Mouse (Mus musculus) liver, embryonic 15.5 days (tissue): ENCODE data around the gene Cdc42ep4. TPM values are rescaled to one million over a fixed set of nuclear protein-coding genes. Genes with fewer than 3 reads are reported as not detected.

ENCODE experiments used
- ATAC-seq: fragments of 200-750 bp; cut with Nextera tagmentation; 2 replicates; pipeline ENCODE4 v1.8.0; 2017; ENCODE audit warnings: moderate number of reproducible peaks, mild to moderate bottlenecking, moderate library complexity; ENCODE audit not compliant: insufficient read depth
- H3K27ac ChIP-seq: fragments of 300-500 bp; sonication (generic); replicated peaks from 2 replicates; pipeline ENCODE4 v1.5.1; 2015; ENCODE audit warnings: mild to moderate bottlenecking, inconsistent platforms
- H3K27me3 ChIP-seq: fragments of 300-500 bp; sonication (generic); 2 replicates; pipeline ENCODE4 v1.6.1; 2015; ENCODE audit warnings: mild to moderate bottlenecking, inconsistent platforms
- H3K36me3 ChIP-seq: fragments of 300-500 bp; sonication (generic); replicated peaks from 2 replicates; pipeline ENCODE4 v1.6.1; 2015; ENCODE audit warnings: moderate library complexity, mild to moderate bottlenecking, inconsistent platforms
- H3K4me1 ChIP-seq: fragments of 300-500 bp; sonication (generic); replicated peaks from 2 replicates; pipeline ENCODE4 v1.6.1; 2015; ENCODE audit warnings: inconsistent platforms
- H3K4me2 ChIP-seq: fragments of 300-500 bp; sonication (generic); 2 replicates; pipeline ENCODE4 v1.6.1; 2015; ENCODE audit warnings: moderate library complexity, mild to moderate bottlenecking, inconsistent platforms
- H3K4me3 ChIP-seq: fragments of 300-500 bp; sonication (generic); replicated peaks from 2 replicates; pipeline ENCODE4 v1.5.1; 2015; ENCODE audit warnings: mild to moderate bottlenecking, inconsistent platforms
- H3K9ac ChIP-seq: fragments of 300-500 bp; sonication (generic); 2 replicates; pipeline ENCODE4 v1.6.1; 2015; ENCODE audit warnings: moderate library complexity, mild to moderate bottlenecking, inconsistent platforms
- H3K9me3 ChIP-seq: fragments of 300-500 bp; sonication (generic); replicated peaks from 2 replicates; pipeline ENCODE4 v1.6.1; 2016; ENCODE audit warnings: inconsistent platforms
- WGBS: fragments of 180-500 bp; shearing (Covaris S2); methylation state at CpG from one replicate; pipeline ENCODE4 v1.1.7; 2015; ENCODE audit warnings: mixed read lengths; ENCODE audit not compliant: insufficient replicate concordance; 5-methylcytosine and 5-hydroxymethylcytosine counted together
- polyA plus RNA-seq: library from polyadenylated mRNA; unstranded; fragments of >200 nt; fragmentation: Nextera tagmentation; extraction: Ambion mirVana; gene quantifications from 2 replicates; pipeline ENCODE4 v1.2.1, GENCODE M21; 2015

The Cdc42ep4 gene
- 17.1 and 19.8 TPM in 2 replicates for polyA plus RNA-seq

DNA sequence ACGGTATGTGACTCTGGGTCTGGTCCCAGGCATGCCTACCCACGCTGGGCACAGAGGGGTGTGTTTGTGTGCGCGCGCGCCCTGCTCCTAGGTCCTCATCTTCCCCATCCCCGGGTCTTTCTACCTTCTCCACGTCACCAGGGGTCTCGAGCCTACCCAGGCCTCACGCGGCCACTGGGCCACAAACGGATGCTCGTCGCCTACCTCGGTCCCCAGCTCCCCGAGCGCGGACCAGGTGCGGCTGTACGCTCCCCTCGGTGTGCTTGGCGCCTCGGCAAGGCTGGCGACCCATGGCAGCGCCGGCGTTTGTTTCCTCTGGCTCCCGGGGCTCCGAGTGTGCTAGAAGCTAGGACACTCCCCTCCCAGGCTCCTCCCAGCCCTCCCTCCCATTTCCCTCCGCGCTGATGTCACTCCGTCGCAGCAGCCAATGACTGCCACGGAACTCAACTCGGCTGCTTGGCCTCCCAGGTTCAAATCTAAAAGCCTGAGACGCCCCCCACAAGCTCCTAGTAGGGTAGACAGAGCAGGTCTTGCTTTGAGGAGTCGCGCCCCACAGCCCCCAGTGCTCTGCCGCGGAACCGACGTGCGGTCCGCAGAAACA lies at the start of gene Cdc42ep4:
TSS of gene Cdc42ep4 (minus strand) at position 398 of the 601 bp plus-strand sequence.
- Histone ChIP-seq H3K27ac (peak within 1 kb of the TSS; percentile 98), H3K9ac (peak within 1 kb of the TSS; percentile 93), H3K4me1 (peaks cover 48% of the 10 kb centered on the region), H3K27me3 (no peaks in the 10 kb centered on the region), H3K9me3 (no peaks in the 10 kb centered on the region), H3K36me3 (0 out of 2 replicates have a peak, but pooled peaks cover 5% of the 10 kb centered on the region), H3K4me3 (peak within 1 kb of the TSS; percentile 87), H3K4me2 (peak within 1 kb of the TSS; percentile 93)
- peak; percentile 78 for ATAC-seq
- under 1% methylated on average over 44 of the region's 44 CpGs for WGBS

DNA sequence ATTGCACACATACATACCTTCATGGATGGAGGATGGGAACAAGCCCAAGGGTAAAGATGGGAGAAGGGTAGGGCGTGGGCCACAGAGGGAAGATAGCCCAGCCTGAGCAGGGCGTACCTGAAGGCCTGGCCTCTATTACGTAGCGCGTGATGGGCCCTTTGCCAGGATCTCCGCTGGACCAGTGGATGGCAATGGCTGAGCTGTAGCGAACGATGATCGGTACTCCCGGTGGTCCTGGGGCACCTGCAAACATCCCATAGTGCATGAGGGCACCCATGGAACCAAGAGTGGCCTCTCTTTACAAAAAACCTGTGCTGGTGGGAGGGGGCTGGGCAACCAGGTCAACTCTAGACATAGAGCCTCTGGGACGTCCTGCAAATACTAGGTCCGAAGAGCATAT lies 48.3 kb upstream of the Cdc42ep4 start:
- Histone ChIP-seq H3K4me1 (peaks cover 65% of the 10 kb centered on the region), H3K9me3 (no peaks in the 10 kb centered on the region), H3K27me3 (peaks cover 36% of the 10 kb centered on the region), H3K9ac (no peak overlapping the region), H3K4me2 (no peak overlapping the region), H3K4me3 (no peak overlapping the region), H3K36me3 (no peaks in the 10 kb centered on the region), H3K27ac (no peak overlapping the region)
- WGBS = 83% methylated on average over 12 of the region's 12 CpGs
- ATAC-seq = no peak

DNA sequence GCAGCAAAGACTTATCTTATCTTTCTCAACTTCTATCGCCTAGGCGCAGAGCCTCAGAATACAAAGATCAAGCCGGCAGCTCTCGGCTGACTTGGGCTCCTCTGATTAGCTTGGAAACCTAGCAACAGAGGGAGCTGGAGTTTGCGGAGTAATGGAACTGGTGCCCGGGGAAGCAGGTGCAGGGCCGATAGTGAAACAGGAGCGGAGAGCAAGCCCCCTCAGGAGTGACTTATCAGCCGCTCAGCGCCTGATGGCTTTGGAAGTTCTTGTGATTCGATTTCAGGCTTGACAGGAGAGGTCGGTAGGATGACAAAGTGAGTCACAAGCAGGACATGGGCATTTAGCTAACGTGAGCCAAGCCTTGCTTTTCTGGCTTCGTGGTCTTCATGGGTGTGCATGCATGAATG lies 47.4 kb upstream of the Cdc42ep4 start:
- Histone ChIP-seq H3K9me3 (no peaks in the 10 kb centered on the region), H3K36me3 (no peaks in the 10 kb centered on the region), H3K27me3 (peaks cover 33% of the 10 kb centered on the region), H3K4me3 (no peak overlapping the region), H3K4me2 (peak overlapping the region; percentile 48), H3K27ac (no peak overlapping the region; the same call in 1 of the 2 replicates), H3K4me1 (peaks cover 65% of the 10 kb centered on the region), H3K9ac (no peak overlapping the region)
- 38% methylated on average over 14 of the region's 14 CpGs for WGBS
- peak; percentile 86 for ATAC-seq

DNA sequence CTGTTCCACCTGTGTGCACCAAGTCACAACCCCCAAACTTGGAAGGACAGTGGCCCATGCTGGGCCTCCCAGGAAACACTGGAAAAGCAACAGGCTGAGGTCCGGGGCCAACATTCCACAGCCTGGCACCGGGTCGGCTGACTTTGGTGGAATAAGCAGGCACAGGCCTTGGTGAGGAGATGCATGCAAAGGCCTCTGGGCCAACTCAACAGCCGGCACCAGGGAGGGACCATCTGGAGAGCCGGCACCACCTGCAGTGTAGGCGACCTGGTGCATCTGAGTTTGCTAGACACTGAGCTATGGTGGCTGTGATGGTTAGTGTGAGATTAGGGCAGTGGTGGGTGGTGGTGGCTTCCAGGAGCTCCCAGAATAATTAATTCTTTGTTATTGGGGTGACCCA lies 46.3 kb upstream of the Cdc42ep4 start:
- Histone ChIP-seq H3K4me3 (no peak overlapping the region), H3K27me3 (peaks cover 26% of the 10 kb centered on the region), H3K4me2 (no peak overlapping the region), H3K4me1 (peaks cover 59% of the 10 kb centered on the region), H3K9me3 (no peaks in the 10 kb centered on the region), H3K36me3 (no peaks in the 10 kb centered on the region), H3K27ac (no peak overlapping the region), H3K9ac (no peak overlapping the region)
- ATAC-seq = no peak
- WGBS = 62% methylated on average over 6 of the region's 6 CpGs

DNA sequence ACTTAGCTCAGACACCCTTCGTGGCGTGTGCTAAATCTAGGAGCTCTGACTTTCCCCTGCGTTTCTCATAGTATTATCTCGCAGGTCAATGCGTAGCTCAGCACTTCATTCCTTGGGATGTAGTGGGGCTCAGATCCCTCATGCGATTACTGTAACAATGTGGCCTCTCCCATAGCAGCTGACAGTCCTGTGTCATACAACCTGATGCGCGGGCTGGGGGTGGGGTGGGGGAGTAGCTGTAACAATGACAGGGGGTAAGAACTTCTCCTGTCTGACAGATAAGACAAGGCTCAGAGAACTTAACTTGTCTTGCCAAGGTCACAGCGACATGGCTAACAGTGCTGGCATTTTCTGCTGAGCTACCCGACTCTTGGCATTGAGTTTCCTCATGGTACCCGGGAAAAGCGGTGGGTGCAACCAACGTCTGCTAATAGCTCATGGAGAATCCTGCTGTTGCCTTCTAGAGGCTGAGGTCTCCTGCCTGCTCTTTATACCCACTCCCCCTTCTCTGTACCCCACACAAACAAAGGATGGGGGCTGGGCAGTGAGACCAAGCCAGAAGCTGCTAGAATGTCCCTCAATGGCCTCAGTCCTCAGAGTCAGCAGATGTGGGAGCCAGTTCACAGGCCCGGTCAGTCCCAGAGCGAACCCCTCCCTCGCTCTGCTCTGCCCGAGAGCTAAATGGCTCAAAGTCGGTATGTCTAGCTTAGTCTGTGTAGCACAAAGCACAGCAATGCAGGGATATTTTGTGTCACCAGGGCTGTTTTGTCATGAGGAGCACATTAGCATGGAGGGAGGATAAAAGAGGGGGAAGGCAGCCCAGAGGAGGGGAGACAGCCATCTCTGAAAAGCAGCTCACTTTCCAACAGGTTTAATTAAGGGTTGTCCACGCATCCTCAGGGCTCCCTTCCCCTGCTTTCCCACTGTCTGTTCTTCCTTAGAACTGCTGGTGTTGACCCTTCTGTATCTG lies 45.6 kb upstream of the Cdc42ep4 start:
- H3K27me3 ChIP-seq = peaks cover 19% of the 10 kb centered on the region
- peaks cover 52% of the 10 kb centered on the region for H3K4me1 ChIP-seq
- WGBS = 62% methylated on average over 19 of the region's 19 CpGs
- no peak overlapping the region for H3K4me2 ChIP-seq
- no peak overlapping the region for H3K9ac ChIP-seq
- no peak for ATAC-seq
- H3K4me3 ChIP-seq = no peak overlapping the region
- H3K36me3 ChIP-seq = no peaks in the 10 kb centered on the region
- no peak overlapping the region for H3K27ac ChIP-seq
- H3K9me3 ChIP-seq = no peaks in the 10 kb centered on the region

DNA sequence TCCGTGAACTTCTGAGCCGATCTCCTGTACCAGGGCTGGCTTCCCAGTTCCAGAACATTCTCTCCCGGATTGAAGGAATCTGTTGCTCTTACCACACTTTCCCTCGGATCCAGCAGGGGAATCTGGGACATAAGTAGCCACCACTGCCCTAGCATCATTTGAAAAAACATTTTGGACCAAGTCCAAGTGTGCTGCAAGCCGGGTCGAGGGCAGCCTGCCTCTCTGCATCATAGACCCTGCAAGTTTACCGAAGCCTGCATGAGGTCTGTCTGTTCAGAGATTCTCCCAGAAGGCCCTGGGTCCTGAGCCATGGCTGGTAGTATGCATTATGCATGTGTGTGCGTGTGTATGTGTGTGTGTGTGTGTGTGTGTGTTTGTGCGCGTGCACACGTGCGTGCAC lies 44.2 kb upstream of the Cdc42ep4 start:
- Histone ChIP-seq H3K36me3 (no peaks in the 10 kb centered on the region), H3K27me3 (peaks cover 6% of the 10 kb centered on the region), H3K27ac (no peak overlapping the region), H3K9ac (no peak overlapping the region), H3K4me3 (no peak overlapping the region), H3K9me3 (no peaks in the 10 kb centered on the region), H3K4me2 (no peak overlapping the region), H3K4me1 (peaks cover 43% of the 10 kb centered on the region)
- ATAC-seq = no peak
- WGBS = 78% methylated on average over 12 of the region's 12 CpGs

DNA sequence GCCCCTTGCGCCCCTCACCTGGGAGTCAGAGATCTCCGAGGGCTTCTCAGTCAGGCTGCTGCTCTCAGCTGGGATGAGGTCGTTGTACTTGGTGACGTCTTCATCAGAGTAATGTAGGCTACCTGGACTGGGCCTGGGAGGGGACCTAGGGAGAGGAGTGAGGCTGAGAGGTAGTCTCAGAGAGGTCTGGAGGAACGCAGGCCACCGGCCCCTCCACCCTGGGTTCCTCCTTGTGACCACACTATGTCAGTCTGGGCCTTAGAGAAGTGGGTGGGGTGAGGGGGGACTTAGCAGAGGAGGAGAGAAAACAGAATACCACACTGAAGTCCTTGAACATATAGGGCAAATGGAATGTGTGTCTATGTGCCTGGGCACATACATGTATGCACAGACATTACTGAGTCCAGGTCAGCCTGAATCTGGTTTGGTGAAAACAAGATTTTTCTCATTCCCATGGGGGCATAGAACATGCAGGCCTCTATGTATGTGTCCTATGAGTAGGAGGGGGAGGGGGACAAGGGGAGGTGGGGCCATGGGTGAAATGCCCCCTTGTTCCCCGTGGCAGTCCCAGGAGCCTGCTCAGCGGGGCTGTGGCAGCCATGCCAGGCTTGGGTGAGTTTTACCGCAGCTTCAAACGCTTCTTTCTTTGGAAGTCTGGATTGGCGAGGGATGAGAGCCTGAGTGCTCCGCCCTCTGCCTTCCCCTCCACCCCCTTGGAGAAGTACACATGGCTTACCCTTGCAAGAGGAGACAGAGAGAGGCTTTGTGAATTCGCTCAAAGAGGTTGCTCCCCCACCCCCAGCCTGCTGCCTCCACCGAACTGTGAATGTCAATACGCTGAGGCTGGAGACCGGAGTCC lies 39.9 kb upstream of the Cdc42ep4 start:
- Histone ChIP-seq H3K4me1 (peaks cover 28% of the 10 kb centered on the region), H3K27me3 (peaks cover 3% of the 10 kb centered on the region; the same call in 1 of the 2 replicates), H3K27ac (no peak overlapping the region), H3K9me3 (no peaks in the 10 kb centered on the region), H3K4me2 (no peak overlapping the region), H3K36me3 (no peaks in the 10 kb centered on the region), H3K4me3 (no peak overlapping the region), H3K9ac (no peak overlapping the region)
- 64% methylated on average over 16 of the region's 16 CpGs for WGBS
- ATAC-seq = no peak

DNA sequence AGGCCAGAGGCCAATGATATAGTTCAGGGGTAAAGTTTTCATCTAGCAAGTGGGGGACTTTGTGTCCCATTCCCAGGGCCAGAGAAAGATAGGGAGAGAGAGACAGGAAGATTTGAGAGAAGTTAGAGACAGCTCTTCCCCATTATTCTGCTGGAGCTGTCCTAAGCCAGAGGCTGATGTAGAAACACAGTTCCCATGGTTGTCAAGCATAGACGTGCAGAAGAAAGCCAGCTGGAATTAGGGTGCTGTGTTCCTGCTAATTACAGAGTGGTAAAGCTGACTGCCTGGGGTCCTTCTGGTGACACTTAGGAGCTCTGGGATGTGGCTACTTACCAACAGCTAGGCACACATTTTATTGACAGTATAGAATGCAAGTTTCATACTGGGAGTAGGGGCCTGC lies 37.4 kb upstream of the Cdc42ep4 start:
- Histone ChIP-seq H3K27me3 (peaks cover 3% of the 10 kb centered on the region; the same call in 1 of the 2 replicates), H3K4me3 (no peak overlapping the region), H3K4me1 (peaks cover 46% of the 10 kb centered on the region), H3K36me3 (no peaks in the 10 kb centered on the region), H3K9ac (no peak overlapping the region), H3K9me3 (no peaks in the 10 kb centered on the region), H3K4me2 (no peak overlapping the region), H3K27ac (0 out of 2 replicates have a peak overlapping the region, but pooled peaks have one; percentile 41)
- no peak for ATAC-seq
- WGBS = 42% methylated on average over 1 of the region's 1 CpGs

DNA sequence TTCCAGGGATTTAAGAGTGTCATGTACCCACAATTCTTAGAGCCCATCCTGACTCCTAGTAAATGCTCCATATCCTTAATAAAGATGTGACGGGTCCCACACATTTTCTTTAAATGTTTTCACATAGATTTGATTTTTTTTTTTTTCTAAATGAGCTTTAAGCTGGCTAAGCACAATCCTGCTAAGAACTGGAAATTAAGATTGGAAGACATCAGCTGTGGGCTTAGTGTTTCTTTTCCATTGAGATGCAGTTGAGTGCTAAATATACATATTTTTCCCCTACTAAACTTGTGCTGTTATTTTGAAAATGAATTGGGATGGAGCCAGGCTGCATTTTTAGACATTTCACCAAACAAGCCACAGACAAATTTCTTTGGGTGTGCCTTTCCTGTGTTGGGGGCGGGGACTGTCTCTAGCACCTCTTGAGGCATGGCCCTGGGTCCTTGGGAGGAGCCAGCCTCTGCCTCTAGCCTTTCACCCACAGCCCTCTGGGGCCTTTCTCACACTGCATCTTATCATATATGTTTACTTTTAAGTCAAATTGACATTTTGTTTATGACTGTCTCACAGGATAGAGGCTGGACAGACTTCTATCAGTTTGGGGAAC lies 36.6 kb upstream of the Cdc42ep4 start:
- no peak overlapping the region for H3K4me2 ChIP-seq

DNA sequence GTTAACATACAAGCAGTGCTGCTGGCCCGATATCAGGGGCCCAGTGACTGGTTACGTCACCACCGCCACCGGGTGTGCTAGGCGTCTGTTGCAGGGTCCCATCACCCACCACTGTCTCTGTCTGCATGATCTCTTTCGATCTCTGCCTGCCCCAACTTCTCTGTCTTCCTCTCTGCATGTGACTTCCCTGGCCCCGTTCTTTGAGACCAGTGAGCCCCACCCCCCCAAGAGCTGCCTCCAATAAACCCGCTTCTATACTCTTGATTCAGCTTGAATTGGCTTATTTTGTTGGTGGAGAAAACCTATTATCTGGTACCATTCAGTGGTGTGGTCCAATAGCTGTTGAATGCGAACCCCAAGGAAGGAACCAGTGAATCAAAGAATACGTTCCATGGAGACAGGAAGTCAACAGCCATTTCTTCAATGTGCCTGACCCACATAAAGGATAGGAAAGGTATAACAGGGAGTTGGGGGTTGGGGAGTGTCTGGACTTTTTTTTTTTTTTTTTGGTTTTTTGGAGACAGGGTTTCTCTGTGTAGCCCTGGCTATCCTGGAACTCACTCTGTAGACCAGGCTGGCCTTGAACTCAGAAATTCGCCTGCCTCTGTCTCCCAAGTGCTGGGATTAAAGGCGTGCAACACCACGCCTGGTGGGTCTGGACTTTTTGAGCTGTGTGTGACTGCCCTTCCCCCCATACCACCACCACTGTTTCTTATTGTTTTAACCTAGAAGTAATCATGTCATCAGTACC lies 35.9 kb upstream of the Cdc42ep4 start:
- 38% methylated on average over 13 of the region's 13 CpGs for WGBS
- no peak overlapping the region for H3K9ac ChIP-seq
- H3K4me1 ChIP-seq = peaks cover 46% of the 10 kb centered on the region
- no peak for ATAC-seq
- H3K27ac ChIP-seq = no peak overlapping the region
- no peaks in the 10 kb centered on the region for H3K36me3 ChIP-seq
- H3K4me2 ChIP-seq = peak overlapping the region; percentile 31; the same call in 1 of the 2 replicates
- H3K4me3 ChIP-seq = no peak overlapping the region; the same call in 1 of the 2 replicates
- peaks cover 3% of the 10 kb centered on the region; the same call in 1 of the 2 replicates for H3K27me3 ChIP-seq
- no peaks in the 10 kb centered on the region for H3K9me3 ChIP-seq

More for the DNA sequence above, 36.6 kb upstream of the Cdc42ep4 start:
- Histone ChIP-seq H3K9ac (no peak overlapping the region), H3K36me3 (no peaks in the 10 kb centered on the region), H3K27ac (no peak overlapping the region), H3K4me1 (peaks cover 46% of the 10 kb centered on the region), H3K9me3 (no peaks in the 10 kb centered on the region), H3K27me3 (peaks cover 3% of the 10 kb centered on the region; the same call in 1 of the 2 replicates), H3K4me3 (no peak overlapping the region)
- ATAC-seq = peak; percentile 47
- 37% methylated on average over 2 of the region's 2 CpGs for whole genome bisulfite sequencing
